Mouse (Mus musculus) embryonic stem cell, embryonic (primary cell): Measurements from ENCODE around the gene Rnf183.

Source experiments
- CTCF ChIA-PET, 4 experiments: fragments of 300-600 bp in 2 of 4; fragments of 350-600 bp in 2 of 4; sonication (Branson Sonifier 250); formaldehyde crosslinking; loops; one replicate each; lab custom pipeline; 2022; ENCODE audit warnings: inconsistent platforms in 2 of 4; lab: Charles Lee
- POLR2A ChIA-PET, 4 experiments: fragments of 300-600 bp in 2 of 4; fragments of 350-600 bp in 2 of 4; sonication (Branson Sonifier 250); formaldehyde crosslinking; loops; one replicate each; lab custom pipeline; 2022; ENCODE audit warnings: antibody characterized with exemption in 4 of 4, inconsistent platforms in 1 of 4; lab: Charles Lee

Gene Rnf183

GRCm38 (mm10) chr4:62435081-62435480 is at the start of gene Rnf183:
TSS of gene Rnf183 (minus strand) at chr4:62435252.
- CTCF ChIA-PET = interaction anchor here in 1 of 4 experiments (1.7 kb wide), 1 partner anchor 20 kb away, joined by 3 read pairs; no protein-coding TSS in a partner anchor
- POLR2A ChIA-PET = interaction anchor here in 3 of 4 experiments (0.7 to 1.8 kb wide), 5 partner anchors 20 to 75 kb away, joined by 3 to 16 read pairs (median 6); partner anchors contain the start of genes Cdc26 (in 1 of the 3), Fkbp15 (in 1 of the 3), Prpf4 (in 1 of the 3) and Slc31a1 (in 1 of the 3)

- CTCF ChIA-PET = interaction anchor here in 3 of 4 experiments (0.5 to 1.5 kb wide), 9 partner anchors 11 to 485 kb away, joined by 3 to 5 read pairs (median 3); partner anchors contain the start of genes 4933430I17Rik (in 1 of the 3), Pole3 (in 1 of the 3) and Wdr31 (in 1 of the 3)
- POLR2A ChIA-PET = interaction anchor here in 3 of 4 experiments (0.6 to 3.4 kb wide), 13 partner anchors 9 to 175 kb away, joined by 3 to 13 read pairs (median 4); partner anchors contain the start of genes 4933430I17Rik (in 2 of the 3), Pole3 (in 1 of the 3) and Prpf4 (in 1 of the 3)
Observed at GRCm38 (mm10) chr4:62480709-62481605, 45.9 kb upstream of the Rnf183 start.

GRCm38 (mm10) chr4:62479937-62480708 is 45.1 kb upstream of the Rnf183 start, which contains the start of gene Bspry:
TSS of gene Bspry (plus strand) at chr4:62480053.
- ChIA-PET POLR2A (interaction anchor here in 3 of 4 experiments (0.6 to 3.4 kb wide), 16 partner anchors 9 to 173 kb away, joined by 3 to 13 read pairs (median 4); partner anchors contain the start of genes 4933430I17Rik (in 2 of the 3), Prpf4 (in 2 of the 3), Cdc26 (in 1 of the 3) and Pole3 (in 1 of the 3)), CTCF (interaction anchor here in 3 of 4 experiments (0.5 to 1.5 kb wide), 14 partner anchors 10 to 486 kb away, joined by 3 to 6 read pairs (median 3); partner anchors contain the start of gene Wdr31 (in 1 of the 3))

GRCm38 (mm10) chr4:62479593-62479936 is 44.5 kb upstream of the Rnf183 start:
- CTCF ChIA-PET = interaction anchor here (0.6 to 1.5 kb wide), 12 partner anchors 9 to 285 kb away, joined by 3 to 6 read pairs (median 4); partner anchors contain the start of gene Wdr31 (in 1 of the 4)
- POLR2A ChIA-PET = interaction anchor here in 3 of 4 experiments (0.6 to 3.4 kb wide), 8 partner anchors 13 to 168 kb away, joined by 3 to 13 read pairs (median 4); partner anchors contain the start of genes 4933430I17Rik (in 1 of the 3), Cdc26 (in 1 of the 3), Pole3 (in 1 of the 3) and Prpf4 (in 1 of the 3)

GRCm38 (mm10) chr4:62477542-62478244 is 42.6 kb upstream of the Rnf183 start:
- CTCF ChIA-PET = no interaction called here
- POLR2A ChIA-PET = interaction anchor here in 2 of 4 experiments (0.7 to 1.3 kb wide), 2 partner anchors 117 to 1085 kb away, joined by 3 to 4 read pairs; partner anchors contain the start of genes Fkbp15 (in 1 of the 2) and Slc31a1 (in 1 of the 2)

GRCm38 (mm10) chr4:62475793-62476192 is 40.7 kb upstream of the Rnf183 start:
- ChIA-PET POLR2A (no interaction called here), CTCF (interaction anchor here in 1 of 4 experiments (0.6 kb wide), 1 partner anchor 69 kb away, joined by 5 read pairs; no protein-coding TSS in a partner anchor)

- POLR2A ChIA-PET = interaction anchor here in 1 of 4 experiments (1.7 kb wide), 1 partner anchor 67 kb away, joined by 5 read pairs; the partner anchor contains the start of genes Cdc26 and Prpf4
Observed at GRCm38 (mm10) chr4:62475131-62475530, 40.1 kb upstream of the Rnf183 start.

GRCm38 (mm10) chr4:62472071-62472470 is 37.0 kb upstream of the Rnf183 start:
- POLR2A ChIA-PET = interaction anchor here in 2 of 4 experiments (0.5 to 1.2 kb wide), 3 partner anchors 8 to 50 kb away, joined by 3 read pairs; partner anchors contain the start of gene Bspry (in 1 of the 2)

More at GRCm38 (mm10) chr4:62475131-62475530, 40.1 kb upstream of the Rnf183 start:
- CTCF ChIA-PET = interaction anchor here in 1 of 4 experiments (0.6 kb wide), 1 partner anchor 68 kb away, joined by 5 read pairs; no protein-coding TSS in a partner anchor

GRCm38 (mm10) chr4:62470598-62471051 is 35.6 kb upstream of the Rnf183 start, which contains the start of gene Wdr31:
TSS of gene Wdr31 (minus strand) at chr4:62470896.
- ChIA-PET POLR2A (interaction anchor here in 2 of 4 experiments (0.5 to 1.1 kb wide), 8 partner anchors 15 to 360 kb away, joined by 3 to 6 read pairs (median 3); partner anchors contain the start of genes 4933430I17Rik (in 1 of the 2), Cdc26 (in 1 of the 2), Fkbp15 (in 1 of the 2) and Pole3 (in 1 of the 2)), CTCF (interaction anchor here in 2 of 4 experiments (0.5 to 1.5 kb wide), 2 partner anchors 9 to 310 kb away, joined by 3 to 5 read pairs; partner anchors contain the start of gene Bspry (in 1 of the 2))

More at GRCm38 (mm10) chr4:62472071-62472470, 37.0 kb upstream of the Rnf183 start:
- CTCF ChIA-PET = no interaction called here

- CTCF ChIA-PET = interaction anchor here in 3 of 4 experiments (0.6 to 2.4 kb wide), 15 partner anchors 11 to 296 kb away, joined by 3 to 8 read pairs (median 3); partner anchors contain the start of genes 4933430I17Rik (in 1 of the 3), Bspry (in 1 of the 3), Fkbp15 (in 1 of the 3) and Pole3 (in 1 of the 3)
Observed at GRCm38 (mm10) chr4:62468158-62468557, 33.1 kb upstream of the Rnf183 start.

GRCm38 (mm10) chr4:62463124-62463523 is 28.1 kb upstream of the Rnf183 start:
- POLR2A ChIA-PET = interaction anchor here in 1 of 4 experiments (0.7 to 1.1 kb wide), 2 partner anchors 22 to 54 kb away, joined by 3 to 4 read pairs; partner anchors contain the start of gene Prpf4

More at GRCm38 (mm10) chr4:62468158-62468557, 33.1 kb upstream of the Rnf183 start:
- POLR2A ChIA-PET = interaction anchor here in 3 of 4 experiments (0.6 to 1.9 kb wide), 6 partner anchors 12 to 70 kb away, joined by 3 to 6 read pairs (median 3); partner anchors contain the start of genes Bspry (in 1 of the 3), Cdc26 (in 1 of the 3) and Prpf4 (in 1 of the 3)

GRCm38 (mm10) chr4:62460348-62460747 is 25.3 kb upstream of the Rnf183 start:
- CTCF ChIA-PET = no interaction called here
- POLR2A ChIA-PET = interaction anchor here in 2 of 4 experiments (0.6 to 1.8 kb wide), 4 partner anchors 34 to 112 kb away, joined by 3 to 4 read pairs (median 4); partner anchors contain the start of genes Fkbp15 (in 1 of the 2) and Slc31a1 (in 1 of the 2)

More at GRCm38 (mm10) chr4:62463124-62463523, 28.1 kb upstream of the Rnf183 start:
- CTCF ChIA-PET = no interaction called here

- POLR2A ChIA-PET = interaction anchor here in 2 of 4 experiments (0.5 to 1.8 kb wide), 4 partner anchors 33 to 215 kb away, joined by 3 to 4 read pairs (median 3); no protein-coding TSS in a partner anchor
- CTCF ChIA-PET = interaction anchor here in 1 of 4 experiments (0.6 kb wide), 1 partner anchor 195 kb away, joined by 3 read pairs; no protein-coding TSS in a partner anchor
Observed at GRCm38 (mm10) chr4:62459081-62459480, 24.0 kb upstream of the Rnf183 start.

GRCm38 (mm10) chr4:62454995-62455394 is 19.9 kb upstream of the Rnf183 start:
- CTCF ChIA-PET = interaction anchor here (0.6 to 2.4 kb wide), 25 partner anchors 9 to 453 kb away, joined by 3 to 10 read pairs (median 3); partner anchors contain the start of genes Cdc26 (in 1 of the 4), Hdhd3 (in 1 of the 4), Prpf4 (in 1 of the 4) and Rnf183 (in 1 of the 4)

GRCm38 (mm10) chr4:62440986-62441385 is 5.9 kb upstream of the Rnf183 start:
- CTCF ChIA-PET = interaction anchor here in 1 of 4 experiments (1.0 kb wide), 1 partner anchor 14 kb away, joined by 3 read pairs; no protein-coding TSS in a partner anchor
- POLR2A ChIA-PET = interaction anchor here in 2 of 4 experiments (0.6 to 1.5 kb wide), 2 partner anchors 22 to 81 kb away, joined by 4 to 11 read pairs; partner anchors contain the start of genes Fkbp15 (in 1 of the 2) and Slc31a1 (in 1 of the 2)

More at GRCm38 (mm10) chr4:62454995-62455394, 19.9 kb upstream of the Rnf183 start:
- POLR2A ChIA-PET = interaction anchor here in 2 of 4 experiments (0.6 to 1.2 kb wide), 4 partner anchors 19 to 95 kb away, joined by 3 to 4 read pairs (median 3); partner anchors contain the start of genes Fkbp15 (in 1 of the 2) and Rnf183 (in 1 of the 2)
